Mouse (Mus musculus) ovary, postnatal 10 days (tissue): ENCODE data around the gene Erc1.
"Not testable (repeated sequence)": the region's sequence is repeated elsewhere in the genome, so short reads cannot be mapped to it uniquely, and the experiment has no call there.

ENCODE experiments used
- DNase-seq: peaks from one replicate; pipeline ENCODE4 v3.0.0; 2022; ENCODE audit warnings: low spot score

Erc1 gene

DNA sequence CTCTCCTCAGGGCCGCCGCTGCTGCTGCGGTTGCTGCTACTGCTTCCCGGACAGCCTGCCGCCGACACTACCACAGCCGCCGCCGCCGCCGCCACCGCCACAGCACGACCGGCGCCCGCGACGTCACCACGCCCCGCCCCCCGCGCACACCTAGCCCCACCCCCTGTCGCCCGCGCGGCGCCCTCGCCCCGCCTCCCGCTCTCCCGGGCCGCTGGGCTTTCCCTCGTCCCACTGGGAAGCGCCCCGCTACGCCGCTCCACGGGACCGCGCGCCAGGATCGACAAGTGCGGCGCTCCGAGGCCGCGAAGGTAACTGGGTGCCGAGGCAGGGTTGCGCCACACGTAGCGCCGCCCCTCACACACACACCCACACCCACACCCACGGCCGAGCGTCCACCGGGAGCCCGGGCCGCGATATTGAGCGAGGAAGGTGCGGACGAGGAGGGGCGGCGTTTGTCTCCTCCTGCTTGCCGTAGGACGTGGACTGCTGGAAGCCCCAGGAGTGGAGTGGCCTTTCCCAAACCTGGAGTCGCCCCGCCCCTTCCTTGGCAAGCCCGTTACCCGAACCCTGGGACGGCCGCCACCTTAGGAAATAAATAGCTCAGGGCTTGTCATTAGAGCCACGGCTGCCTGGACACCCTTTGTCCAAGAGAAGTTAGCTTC, at the start of gene Erc1:
TSS of gene Erc1 (minus strand) at position 134 of the 662 bp plus-strand sequence.
- DNase-seq, result peak; percentile 80

- no peak for DNase-seq
Observed at GRCm38 (mm10) chr6:119892711-119893110, 44.7 kb upstream of the Erc1 start.

GRCm38 (mm10) chr6:119883151-119883550, 35.2 kb upstream of the Erc1 start:
- DNase-seq, result no peak

- DNase-seq, result no peak
Observed at GRCm38 (mm10) chr6:119864341-119865034, 16.5 kb upstream of the Erc1 start.

DNA sequence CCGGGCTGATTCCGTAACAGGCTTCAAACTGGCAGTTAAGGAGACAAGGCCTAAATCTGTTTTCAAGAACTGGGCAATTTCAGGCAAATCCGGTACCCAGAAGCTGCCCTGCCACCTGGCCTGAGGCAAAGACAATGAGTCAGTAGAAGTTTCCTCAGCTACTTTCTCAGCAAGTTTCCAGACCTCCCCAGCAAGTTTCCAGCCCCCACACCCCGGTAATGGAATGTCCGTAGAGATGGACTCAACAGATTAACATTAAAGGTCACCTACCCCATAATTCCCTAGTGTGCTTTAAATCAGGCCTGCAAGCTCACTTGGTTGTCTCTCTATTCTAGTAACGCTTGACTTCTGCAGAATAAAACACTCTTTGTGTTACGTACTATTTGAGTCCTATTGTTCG, 13.6 kb upstream of the Erc1 start:
- DNase-seq, result no peak

DNA sequence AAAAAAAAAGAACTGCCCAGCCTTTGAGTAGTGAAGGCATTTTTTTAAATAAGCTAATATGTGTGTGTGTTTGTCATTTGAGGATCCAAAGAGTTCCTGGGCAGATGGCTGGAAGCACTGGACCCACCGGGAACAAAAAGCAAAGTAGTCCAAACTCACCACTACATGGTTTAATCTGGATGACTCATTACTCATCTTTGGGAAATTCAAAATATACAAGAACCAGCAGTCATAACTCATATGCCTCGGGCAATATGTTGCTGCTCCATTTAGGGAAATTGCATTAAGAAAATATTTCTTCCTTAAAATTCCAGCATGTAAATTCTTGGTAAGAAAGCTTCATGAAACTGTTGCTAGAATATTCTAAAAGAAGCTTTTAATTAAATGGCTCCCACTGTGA, 12.3 kb upstream of the Erc1 start:
- no peak for DNase-seq

- DNase-seq, result no peak
Observed at GRCm38 (mm10) chr6:119855471-119855870, 7.5 kb upstream of the Erc1 start.

- no peak for DNase-seq
Observed at GRCm38 (mm10) chr6:119854156-119854555, 6.2 kb upstream of the Erc1 start.

GRCm38 (mm10) chr6:119849858-119850257, 1.9 kb upstream of the Erc1 start:
- DNase-seq, result no peak

DNA sequence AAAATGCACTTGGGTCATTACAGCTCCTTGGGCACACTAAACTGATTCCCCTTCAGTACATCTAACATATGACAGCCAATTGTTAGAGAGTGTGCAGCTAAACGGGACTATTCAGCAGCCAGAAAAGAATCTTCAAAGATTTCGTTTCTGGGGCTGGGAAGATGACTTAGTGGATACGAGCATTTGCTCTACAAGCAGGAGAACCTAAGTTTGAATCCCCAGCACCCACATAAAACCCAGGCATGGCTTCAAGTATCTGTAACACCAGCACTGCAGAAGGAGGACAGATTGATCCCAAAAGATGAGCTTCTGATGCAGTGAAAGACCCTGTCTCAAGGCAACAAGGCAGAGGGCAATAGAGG, 1.4 kb upstream of the Erc1 start:
- DNase-seq, result no peak

GRCm38 (mm10) chr6:119848696-119849347, 855 bp upstream of the Erc1 start:
- DNase-seq, result no peak

GRCm38 (mm10) chr6:119847518-119848033, 391 bp downstream of the Erc1 start:
- peak; percentile 2 for DNase-seq

GRCm38 (mm10) chr6:119846751-119847517, 1.0 kb downstream of the Erc1 start:
- no peak for DNase-seq

DNA sequence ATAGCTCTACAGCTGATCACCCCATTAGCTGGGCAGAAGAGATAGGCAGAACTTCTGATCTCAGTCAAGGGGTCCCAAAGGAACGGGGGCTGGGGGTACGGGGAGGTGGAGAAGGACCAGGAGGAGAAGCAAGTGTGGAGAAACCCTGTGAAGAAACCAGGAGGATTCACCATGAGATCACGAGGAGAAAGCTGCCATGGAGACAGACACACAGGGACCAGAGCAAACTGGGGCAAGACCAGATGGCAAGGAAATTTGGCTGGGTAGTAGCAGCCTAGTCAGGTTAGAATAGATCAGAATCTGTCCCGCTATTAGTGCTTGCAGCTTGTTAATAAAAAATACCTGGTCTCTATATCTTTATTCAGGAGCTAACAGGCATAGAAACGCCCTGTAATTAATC, 18.0 kb downstream of the Erc1 start:
- DNase-seq, result no peak

DNA sequence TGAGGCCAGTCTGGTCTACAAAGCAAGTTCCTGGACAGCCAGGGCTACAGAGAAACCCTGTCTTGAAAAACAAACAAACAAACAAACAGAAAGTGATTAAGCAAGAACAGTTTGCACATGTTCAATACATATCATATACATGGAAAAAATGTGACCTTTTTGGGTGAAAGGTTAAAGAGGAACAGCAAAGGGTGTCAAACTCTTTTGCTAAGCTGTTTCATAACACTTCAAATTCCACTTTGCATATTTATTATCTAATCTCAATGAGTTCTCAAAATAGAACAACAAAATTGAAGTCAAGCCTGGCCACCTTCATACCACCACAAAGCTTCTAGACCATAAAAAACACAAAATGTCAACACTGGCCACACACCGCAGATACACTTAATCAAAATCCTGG, 19.8 kb downstream of the Erc1 start:
- no peak for DNase-seq

GRCm38 (mm10) chr6:119826701-119827100, 21.3 kb downstream of the Erc1 start:
- DNase-seq, result no peak

DNA sequence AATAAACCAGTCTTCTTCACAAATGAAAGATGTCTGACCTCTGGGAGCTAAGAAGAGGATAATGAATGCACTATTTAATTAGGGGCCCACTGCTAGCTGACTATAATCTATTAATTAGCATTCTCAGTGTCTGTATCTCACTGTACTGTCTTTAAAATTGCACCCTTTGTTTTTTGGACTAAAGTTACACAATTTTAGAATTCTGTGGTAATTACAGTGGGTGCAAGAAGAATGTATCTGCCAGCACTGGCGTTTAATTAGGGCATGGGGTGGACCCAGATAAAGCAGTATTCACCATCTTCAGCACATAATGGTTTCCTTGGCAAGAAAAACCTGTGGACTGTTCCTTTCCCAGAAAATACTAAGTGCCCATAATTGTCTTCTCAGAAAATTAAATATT, 25.8 kb downstream of the Erc1 start:
- no peak for DNase-seq

GRCm38 (mm10) chr6:119821158-119821557, 26.8 kb downstream of the Erc1 start:
- no peak for DNase-seq

DNA sequence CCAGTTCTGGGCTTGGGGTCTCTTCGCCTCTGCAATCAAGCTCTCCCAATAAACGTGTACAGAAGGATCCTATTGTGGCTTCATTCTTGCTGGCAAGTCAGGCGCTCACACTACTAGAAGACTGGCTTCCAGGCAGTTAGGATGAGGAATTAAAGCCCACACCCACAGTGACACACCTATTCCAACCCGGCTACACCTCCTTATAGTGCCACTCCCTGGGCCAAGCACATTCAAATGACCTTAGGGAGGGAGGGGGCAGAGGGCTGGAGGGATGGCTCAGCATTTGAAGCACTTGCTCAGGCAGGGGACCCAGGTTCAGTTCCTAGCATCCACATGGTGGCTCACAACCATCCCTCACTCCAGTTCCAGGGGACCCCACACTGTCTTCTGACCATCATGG, 29.4 kb downstream of the Erc1 start:
- no peak for DNase-seq

GRCm38 (mm10) chr6:119815426-119815825, 32.5 kb downstream of the Erc1 start:
- no peak for DNase-seq

DNA sequence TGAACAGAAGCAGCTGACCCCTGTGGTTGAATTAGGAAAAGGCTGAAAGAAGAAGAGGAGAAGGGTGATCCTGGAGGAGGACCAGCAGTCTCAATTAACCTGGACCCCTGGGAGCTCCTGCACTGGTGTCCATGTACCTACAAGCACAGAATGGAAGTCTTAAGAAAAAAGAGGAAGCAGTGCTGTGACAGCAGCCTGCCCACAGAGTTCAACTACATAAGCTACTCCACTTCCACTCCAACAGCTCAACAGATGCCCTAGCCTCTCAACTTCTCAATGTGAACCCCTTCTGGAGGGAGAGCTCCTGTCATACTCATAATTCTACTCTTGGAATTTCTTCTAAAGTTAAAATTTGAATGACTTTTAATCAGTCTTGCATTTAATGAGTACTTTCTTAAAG, 34.9 kb downstream of the Erc1 start:
- not testable (repeated sequence) for DNase-seq

DNA sequence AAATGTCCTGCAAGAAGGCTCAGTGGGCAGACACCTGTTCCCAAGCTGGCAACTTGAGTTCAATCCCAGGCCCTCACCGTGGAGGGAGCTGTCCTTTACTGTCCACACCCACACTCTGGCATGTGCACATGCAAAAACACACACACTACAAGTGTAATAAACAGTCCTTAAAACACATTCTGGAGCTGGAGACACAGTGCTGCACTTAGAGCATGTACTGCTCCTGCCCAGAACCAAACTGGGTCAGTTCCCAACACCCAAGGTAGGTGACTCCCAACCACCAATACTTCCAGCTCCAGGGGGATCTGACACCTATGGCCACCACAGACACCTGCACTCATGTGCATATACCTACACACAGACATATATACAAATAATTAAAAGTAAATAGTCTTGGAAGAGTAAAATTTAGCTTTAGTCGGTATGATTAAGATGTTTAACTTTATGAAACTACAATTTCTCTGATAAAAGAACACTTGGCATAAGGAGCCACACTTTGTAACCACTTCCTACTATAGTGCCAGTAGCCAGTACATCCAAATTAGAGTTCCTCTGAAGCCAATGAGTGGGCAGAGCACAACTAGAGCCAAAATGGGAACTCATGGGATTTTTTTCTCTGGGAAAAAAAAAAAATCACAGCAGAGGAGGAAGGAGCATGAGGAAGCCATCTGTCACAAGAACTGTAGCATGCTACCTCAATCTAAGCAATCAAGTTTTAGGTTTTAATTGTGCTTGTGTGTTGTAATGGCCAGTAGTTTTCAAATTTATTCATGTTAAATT, 39.1 kb downstream of the Erc1 start:
- no peak for DNase-seq
